8 mouse cellular contexts compared by ENCODE assay signal in the genomic region with DNA sequence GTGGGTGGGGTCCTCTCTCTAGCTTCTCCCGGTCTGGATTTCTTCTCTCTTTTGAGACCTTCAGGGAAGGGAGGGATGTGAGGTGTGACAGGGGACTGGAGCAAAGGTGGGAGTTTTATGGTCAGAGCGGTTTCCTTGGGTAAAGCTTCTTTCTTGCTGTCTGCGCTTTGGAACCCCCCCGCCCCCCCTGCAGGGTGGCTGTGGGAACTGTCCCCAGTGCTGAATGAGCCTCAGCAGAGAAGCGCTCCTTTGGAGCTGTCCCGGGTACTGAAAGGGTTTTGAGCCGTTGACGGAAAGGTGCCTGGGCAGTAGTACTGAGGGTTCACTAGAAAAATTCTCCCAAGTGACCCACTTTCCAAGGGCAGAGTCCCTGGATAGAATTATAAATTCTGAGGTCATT. TPM values are rescaled to one million over a fixed set of nuclear protein-coding genes. Genes with fewer than 3 reads are reported as not detected.
DNase-seq lines count a peak whose midpoint lies in the region; ATAC-seq and TF ChIP-seq lines count a peak whose summit lies in the region.

No protein-coding gene starts in this region.

- no peak overlapping the region for H3K4me3 ChIP-seq in hindbrain, embryonic 10.5 days
- no peak overlapping the region for H3K4me3 ChIP-seq in hindbrain, embryonic 12.5 days
- peak overlapping the region; percentile 57; the same call in 1 of the 2 replicates for H3K4me3 ChIP-seq in E14TG2a.4 (replicated peaks; ENCODE audit: low read length)
- no peak overlapping the region for H3K4me3 ChIP-seq in lung, adult 2 months (replicated peaks; ENCODE audit: extremely low read depth, low read depth, low read length)

- ATAC-seq in hindbrain, embryonic 12.5 days (ENCODE audit: low FRiP score) = no peak

- DNase-seq in hindbrain, embryonic 10.5 days (ENCODE audit: low spot score) = peak; percentile 66
- peak; percentile 65 for DNase-seq in c-Kit-positive CD71-negative TER-119-negative erythroid progenitor cells, embryonic 14.5 days (ENCODE audit: low read depth)
- peak; percentile 76 to 88 for DNase-seq in heart, postnatal 10 days
- peak; percentile 17 for DNase-seq in lung, adult 2 months
- peak; percentile 81 for DNase-seq in retina, embryonic 14.5 days (ENCODE audit: low spot score)
- DNase-seq in left cerebral cortex, adult 11 months (ENCODE audit: low spot score) = no peak

- no peak overlapping the region for H3K9ac ChIP-seq in hindbrain, embryonic 12.5 days

- WGBS in hindbrain, embryonic 10.5 days = 3% methylated on average over 8 of the region's 8 CpGs
- 2% methylated on average over 8 of the region's 8 CpGs for WGBS in hindbrain, embryonic 12.5 days
- WGBS in lung, adult 2 months = 4% methylated on average over 8 of the region's 8 CpGs

- TF ChIP-seq CTCF in E14TG2a.4 (conservative IDR thresholded peaks at IDR 0.05; ENCODE audit: low read length) = no peak
- no peak for TF ChIP-seq CTCF in lung, adult 2 months (IDR thresholded peaks at IDR 0.05; ENCODE audit: insufficient read depth, low read length)

- H3K4me1 ChIP-seq in hindbrain, embryonic 10.5 days (replicated peaks) = peaks cover 48% of the 10 kb centered on the region
- peaks cover 41% of the 10 kb centered on the region for H3K4me1 ChIP-seq in hindbrain, embryonic 12.5 days
- peaks cover 88% of the 10 kb centered on the region for H3K4me1 ChIP-seq in E14TG2a.4 (replicated peaks; ENCODE audit: low read depth, low read length)
- no peaks in the 10 kb centered on the region for H3K4me1 ChIP-seq in lung, adult 2 months (ENCODE audit: control insufficient read depth, insufficient read depth, low read length)

- H3K36me3 ChIP-seq in hindbrain, embryonic 10.5 days = no peaks in the 10 kb centered on the region
- no peaks in the 10 kb centered on the region for H3K36me3 ChIP-seq in hindbrain, embryonic 12.5 days
- peaks cover 6% of the 10 kb centered on the region; the same call in 1 of the 2 replicates for H3K36me3 ChIP-seq in E14TG2a.4 (ENCODE audit: insufficient read depth, low read length)

- no peak overlapping the region for H3K4me2 ChIP-seq in hindbrain, embryonic 12.5 days (replicated peaks)

- H3K27ac ChIP-seq in hindbrain, embryonic 10.5 days = no peak overlapping the region
- H3K27ac ChIP-seq in hindbrain, embryonic 12.5 days = no peak overlapping the region

- intact Hi-C loops in heart, postnatal 10 days (cut with DNase I) = no loop called here

- peaks cover 61% of the 10 kb centered on the region for H3K27me3 ChIP-seq in hindbrain, embryonic 10.5 days (ENCODE audit: insufficient read depth, poor library complexity, severe bottlenecking)
- peaks cover 45% of the 10 kb centered on the region for H3K27me3 ChIP-seq in hindbrain, embryonic 12.5 days
- H3K27me3 ChIP-seq in E14TG2a.4 (ENCODE audit: insufficient read depth, low read length) = peaks cover 9% of the 10 kb centered on the region

- no peaks in the 10 kb centered on the region for H3K9me3 ChIP-seq in hindbrain, embryonic 10.5 days
- no peaks in the 10 kb centered on the region for H3K9me3 ChIP-seq in hindbrain, embryonic 12.5 days (replicated peaks)
- H3K9me3 ChIP-seq in E14TG2a.4 (ENCODE audit: low read length) = no peaks in the 10 kb centered on the region

- TF ChIP-seq POLR2A in lung, adult 2 months (IDR thresholded peaks at IDR 0.05; ENCODE audit: borderline replicate concordance, extremely low read depth, low read depth, low read length) = no peak

RNA-seq across cellular contexts. Expression of gene Dlgap3, which starts 4.5 kb away (rescaled TPM):
- 3.7 and 7.9 TPM in 2 replicates for polyA plus RNA-seq in hindbrain, embryonic 10.5 days (2016; fragmentation: Nextera tagmentation; extraction: Ambion mirVana)
- polyA plus RNA-seq in hindbrain, embryonic 12.5 days (2016; fragmentation: Nextera tagmentation; extraction: Ambion mirVana) = 12.5 and 13.3 TPM in 2 replicates
- total RNA-seq in heart, postnatal 10 days (2021) = under 1 TPM; 0.22 to 0.26 TPM
- polyA plus RNA-seq in lung, adult 2 months (2012; rRNA removed) = 0.25 and 0.54 TPM in 2 replicates

RNA-seq across cellular contexts. Expression of gene Tmem35b, which starts 50.0 kb away (rescaled TPM):
- 17.0 and 17.1 TPM in 2 replicates for polyA plus RNA-seq in hindbrain, embryonic 10.5 days (2016; fragmentation: Nextera tagmentation; extraction: Ambion mirVana)
- polyA plus RNA-seq in hindbrain, embryonic 12.5 days (2016; fragmentation: Nextera tagmentation; extraction: Ambion mirVana) = 19.8 and 20.0 TPM in 2 replicates
- total RNA-seq in heart, postnatal 10 days (2021) = 1 to 10 TPM; 2.0 to 2.5 TPM
- 12.4 and 16.9 TPM in 2 replicates for polyA plus RNA-seq in lung, adult 2 months (2012; rRNA removed)
